Mouse (Mus musculus) forebrain, embryonic 13.5 days (tissue): ENCODE measurements at regions not wholly inside any gene's neighbourhood (a gene's known extent, or its start where the extent isn't known, plus 50 kb on each side); places are given as distances from the start of the nearest gene placed in this dataset.
A peak's percentile ranks its signal among the peaks of the same experiment; 100 is the strongest.

Experiments
- ATAC-seq: fragments of 200-750 bp; cut with Nextera tagmentation; 2 replicates; pipeline ENCODE4 v1.8.0; 2017
- H3K27ac ChIP-seq: fragments of 300-500 bp; sonication (generic); 2 replicates; pipeline ENCODE4 v1.5.1; 2015; ENCODE audit warnings: inconsistent platforms, mild to moderate bottlenecking, moderate library complexity
- H3K27me3 ChIP-seq: fragments of 300-500 bp; sonication (generic); 2 replicates; pipeline ENCODE4 v1.6.1; 2015; ENCODE audit warnings: mild to moderate bottlenecking, inconsistent platforms
- H3K36me3 ChIP-seq: fragments of 300-500 bp; sonication (generic); 2 replicates; pipeline ENCODE4 v1.6.1; 2015; ENCODE audit warnings: mild to moderate bottlenecking, inconsistent platforms; ENCODE audit not compliant: poor library complexity, severe bottlenecking
- H3K4me1 ChIP-seq: fragments of 300-500 bp; sonication (generic); 2 replicates; pipeline ENCODE4 v1.6.1; 2015; ENCODE audit warnings: inconsistent platforms
- H3K4me2 ChIP-seq: fragments of 300-500 bp; sonication (generic); 2 replicates; pipeline ENCODE4 v1.6.1; 2015; ENCODE audit warnings: inconsistent platforms, mild to moderate bottlenecking, moderate library complexity
- H3K4me3 ChIP-seq: fragments of 300-500 bp; sonication (generic); 2 replicates; pipeline ENCODE4 v1.5.1; 2015; ENCODE audit warnings: mild to moderate bottlenecking, inconsistent platforms
- H3K9ac ChIP-seq: fragments of 300-500 bp; sonication (generic); 2 replicates; pipeline ENCODE4 v1.6.1; 2015; ENCODE audit warnings: mild to moderate bottlenecking, inconsistent platforms
- H3K9me3 ChIP-seq: fragments of 300-500 bp; sonication (generic); replicated peaks from 2 replicates; pipeline ENCODE4 v1.6.1; 2016; ENCODE audit warnings: inconsistent platforms
- WGBS: fragments of 180-500 bp; shearing (Covaris S2); methylation state at CpG from one replicate; pipeline ENCODE4 v1.1.7; 2015; 5-methylcytosine and 5-hydroxymethylcytosine counted together

DNA sequence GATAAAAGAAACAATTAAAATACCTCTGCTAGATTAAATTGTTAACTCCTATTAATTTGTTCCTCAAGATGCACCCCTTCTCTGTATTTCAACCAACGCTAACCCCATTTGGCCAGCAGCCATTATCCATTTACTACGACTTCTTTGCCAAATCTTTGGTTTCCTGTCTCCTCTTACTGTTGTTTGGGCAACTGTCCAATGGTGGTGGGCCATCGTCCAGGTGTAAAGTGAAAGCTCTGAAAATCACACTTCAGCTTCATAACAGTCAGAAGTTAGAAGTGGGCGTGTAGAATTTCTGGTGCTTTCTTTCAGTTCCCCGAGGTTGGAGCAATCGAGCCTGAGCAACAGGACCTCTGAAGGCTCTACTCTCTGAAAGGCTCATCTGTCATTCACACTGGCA is 66.8 kb upstream of the Zbtb20 start:
- no peaks in the 10 kb centered on the region for H3K4me1 ChIP-seq
- no peaks in the 10 kb centered on the region for H3K36me3 ChIP-seq
- no peak overlapping the region for H3K4me3 ChIP-seq
- no peak for ATAC-seq
- no peak overlapping the region for H3K27ac ChIP-seq
- no peak overlapping the region for H3K4me2 ChIP-seq
- 73% methylated on average over 6 of the region's 6 CpGs for whole genome bisulfite sequencing
- H3K27me3 ChIP-seq = no peaks in the 10 kb centered on the region
- H3K9me3 ChIP-seq = no peaks in the 10 kb centered on the region
- no peak overlapping the region for H3K9ac ChIP-seq

GRCm38 (mm10) chr16:42807536-42807935 is 68.1 kb upstream of the Zbtb20 start:
- H3K4me1 ChIP-seq = no peaks in the 10 kb centered on the region
- no peak overlapping the region for H3K27ac ChIP-seq
- H3K9ac ChIP-seq = no peak overlapping the region
- no peak overlapping the region for H3K4me2 ChIP-seq
- no peaks in the 10 kb centered on the region for H3K9me3 ChIP-seq
- H3K27me3 ChIP-seq = no peaks in the 10 kb centered on the region
- H3K4me3 ChIP-seq = no peak overlapping the region
- no peaks in the 10 kb centered on the region for H3K36me3 ChIP-seq
- ATAC-seq = no peak
- WGBS = 86% methylated on average over 2 of the region's 2 CpGs

DNA sequence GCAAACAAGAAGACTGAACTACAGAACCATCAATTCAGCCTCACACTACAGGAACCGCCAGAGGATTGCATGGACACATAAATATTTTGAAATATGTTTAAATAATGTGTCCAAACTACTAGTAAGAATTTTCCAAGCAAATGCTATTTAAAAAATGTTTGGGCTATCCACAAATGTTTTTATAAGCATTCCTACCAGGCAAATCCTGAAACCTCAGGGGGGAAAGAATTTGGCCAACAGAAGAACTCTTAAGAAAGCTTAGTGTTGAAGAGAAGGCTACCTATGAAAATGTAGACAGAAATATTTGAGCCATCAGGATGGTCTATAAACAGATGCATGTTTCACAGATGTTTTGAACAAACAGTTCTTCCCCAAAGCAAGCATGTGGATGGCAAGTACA is 72.1 kb upstream of the Zbtb20 start:
- Histone ChIP-seq H3K4me3 (no peak overlapping the region), H3K9ac (no peak overlapping the region), H3K27ac (no peak overlapping the region), H3K4me1 (no peaks in the 10 kb centered on the region), H3K36me3 (no peaks in the 10 kb centered on the region), H3K9me3 (0 out of 2 replicates have a peak, but pooled peaks cover 7% of the 10 kb centered on the region), H3K27me3 (no peaks in the 10 kb centered on the region), H3K4me2 (no peak overlapping the region)
- ATAC-seq = no peak
- 48% methylated on average over 1 of the region's 1 CpGs for WGBS

DNA sequence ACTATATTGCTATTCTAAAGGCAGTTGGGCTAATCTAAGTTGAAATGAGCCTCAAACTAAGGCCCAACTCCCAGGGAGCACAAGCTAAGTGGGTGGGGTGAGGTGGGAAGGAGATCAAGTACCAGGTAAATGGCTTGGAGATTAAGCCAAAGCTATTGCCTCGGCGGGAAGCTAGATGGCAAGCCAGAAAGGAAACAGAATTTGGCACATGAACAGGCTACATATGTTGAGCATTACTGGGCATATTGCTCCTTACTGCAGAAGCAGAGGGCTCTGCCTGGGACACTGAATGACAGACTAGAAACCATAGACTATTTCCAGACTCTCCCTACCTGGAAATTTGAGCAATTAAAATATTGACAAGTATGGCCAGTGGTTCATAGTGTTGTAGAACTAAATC is 83.1 kb upstream of the Zbtb20 start:
- no peak for ATAC-seq
- H3K4me2 ChIP-seq = no peak overlapping the region
- H3K4me1 ChIP-seq = no peaks in the 10 kb centered on the region
- no peak overlapping the region for H3K27ac ChIP-seq
- no peak overlapping the region for H3K4me3 ChIP-seq
- H3K27me3 ChIP-seq = no peaks in the 10 kb centered on the region
- no peaks in the 10 kb centered on the region for H3K36me3 ChIP-seq
- no peaks in the 10 kb centered on the region for H3K9me3 ChIP-seq
- WGBS = 75% methylated on average over 2 of the region's 2 CpGs
- no peak overlapping the region for H3K9ac ChIP-seq

DNA sequence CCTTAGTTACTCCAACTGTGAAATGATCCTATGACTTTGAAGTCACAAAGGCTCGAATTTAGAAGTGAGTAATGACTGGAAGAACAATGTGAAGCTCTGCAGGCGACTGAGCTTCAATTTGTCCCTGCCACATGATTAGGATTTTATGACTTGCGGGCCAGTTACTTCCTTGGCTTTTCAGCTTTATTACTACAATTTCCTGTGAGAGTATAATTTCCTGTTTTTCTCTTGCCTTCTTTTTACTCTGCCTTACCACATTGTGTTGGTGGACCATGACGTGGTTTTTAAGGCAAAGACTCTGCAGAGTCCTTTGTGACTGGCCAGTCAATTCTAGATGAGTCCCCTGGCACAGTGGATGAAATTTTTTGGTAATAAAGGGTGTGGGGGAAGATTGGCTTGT is 91.0 kb upstream of the Zbtb20 start:
- H3K9me3 ChIP-seq = no peaks in the 10 kb centered on the region
- no peak overlapping the region for H3K4me3 ChIP-seq
- no peaks in the 10 kb centered on the region for H3K36me3 ChIP-seq
- no peaks in the 10 kb centered on the region for H3K27me3 ChIP-seq
- no peak for ATAC-seq
- H3K4me1 ChIP-seq = peaks cover 16% of the 10 kb centered on the region
- H3K4me2 ChIP-seq = no peak overlapping the region
- 23% methylated on average over 4 of the region's 4 CpGs for WGBS
- no peak overlapping the region for H3K27ac ChIP-seq
- H3K9ac ChIP-seq = no peak overlapping the region

DNA sequence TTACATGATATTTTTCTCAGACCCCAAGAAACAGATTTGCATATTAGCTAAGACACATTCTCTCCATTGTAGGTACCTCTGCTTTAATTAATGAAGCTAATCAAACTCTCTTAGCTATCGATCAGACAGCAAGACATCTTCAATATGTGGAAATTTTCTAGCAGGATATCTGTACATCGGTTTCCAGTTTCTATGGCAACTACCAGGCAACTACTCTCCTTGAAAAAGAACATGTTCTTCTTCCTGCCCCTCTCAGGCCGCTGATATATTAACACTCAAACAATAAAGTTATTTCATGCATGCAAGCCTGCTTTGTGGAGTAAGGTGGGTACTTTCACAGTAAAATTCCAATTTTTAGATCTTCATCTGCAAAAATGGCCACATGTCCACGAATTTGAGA is 91.7 kb upstream of the Zbtb20 start:
- Histone ChIP-seq H3K4me3 (no peak overlapping the region), H3K27me3 (no peaks in the 10 kb centered on the region), H3K9me3 (no peaks in the 10 kb centered on the region), H3K36me3 (no peaks in the 10 kb centered on the region), H3K9ac (no peak overlapping the region), H3K27ac (no peak overlapping the region), H3K4me2 (no peak overlapping the region), H3K4me1 (peaks cover 16% of the 10 kb centered on the region)
- ATAC-seq = no peak
- WGBS = 55% methylated on average over 4 of the region's 4 CpGs

DNA sequence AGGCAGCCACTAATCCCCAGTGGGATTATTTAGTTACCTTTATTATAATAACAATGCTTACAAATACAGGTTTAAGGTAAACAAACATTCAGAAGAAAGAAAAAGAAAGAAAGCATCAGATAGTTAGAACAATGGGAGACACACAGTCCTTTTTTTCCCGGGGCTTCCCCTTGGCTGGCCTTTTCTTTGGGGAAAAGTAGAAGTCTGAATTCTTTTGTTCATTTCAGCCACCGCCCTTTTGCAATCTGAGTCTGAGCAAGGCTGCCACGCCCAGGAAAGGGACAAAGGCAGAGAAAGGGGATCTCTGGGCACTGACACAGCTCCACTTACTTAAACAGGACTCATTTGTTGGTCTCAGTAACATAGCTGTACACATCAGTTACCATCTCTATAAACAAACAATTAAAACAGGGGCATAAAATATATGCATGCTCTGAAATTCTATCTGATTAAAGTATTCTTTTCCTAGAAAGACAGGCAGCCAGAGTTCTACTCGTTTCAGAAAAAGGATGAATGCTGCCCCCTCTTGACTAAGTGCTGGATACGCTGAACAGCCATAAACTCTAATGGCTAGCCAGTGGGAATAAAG is 93.5 kb upstream of the Zbtb20 start:
- H3K4me1 ChIP-seq = peaks cover 16% of the 10 kb centered on the region
- H3K27ac ChIP-seq = peak overlapping the region; percentile 68
- 3% methylated on average over 5 of the region's 5 CpGs for WGBS
- peak; percentile 89 for ATAC-seq
- no peak overlapping the region for H3K4me3 ChIP-seq
- peak overlapping the region; percentile 41; the same call in 1 of the 2 replicates for H3K9ac ChIP-seq
- no peaks in the 10 kb centered on the region for H3K36me3 ChIP-seq
- peak overlapping the region; percentile 17 for H3K4me2 ChIP-seq
- no peaks in the 10 kb centered on the region for H3K9me3 ChIP-seq
- no peaks in the 10 kb centered on the region for H3K27me3 ChIP-seq

GRCm38 (mm10) chr16:42781096-42782071 is 94.3 kb upstream of the Zbtb20 start:
- H3K36me3 ChIP-seq = no peaks in the 10 kb centered on the region
- peak overlapping the region; percentile 17; the same call in 1 of the 2 replicates for H3K4me2 ChIP-seq
- peak; percentile 68 for ATAC-seq
- peak overlapping the region; percentile 68 for H3K27ac ChIP-seq
- peaks cover 16% of the 10 kb centered on the region for H3K4me1 ChIP-seq
- H3K27me3 ChIP-seq = no peaks in the 10 kb centered on the region
- no peak overlapping the region for H3K4me3 ChIP-seq
- 11% methylated on average over 12 of the region's 12 CpGs for WGBS
- H3K9ac ChIP-seq = no peak overlapping the region
- no peaks in the 10 kb centered on the region for H3K9me3 ChIP-seq

- ATAC-seq = no peak
- Histone ChIP-seq H3K4me1 (peaks cover 16% of the 10 kb centered on the region), H3K27ac (no peak overlapping the region), H3K4me3 (no peak overlapping the region), H3K9me3 (no peaks in the 10 kb centered on the region), H3K9ac (no peak overlapping the region), H3K27me3 (no peaks in the 10 kb centered on the region), H3K4me2 (no peak overlapping the region), H3K36me3 (no peaks in the 10 kb centered on the region)
- WGBS = 92% methylated on average over 3 of the region's 3 CpGs
These were observed 95.7 kb upstream of the Zbtb20 start for GRCm38 (mm10) chr16:42779957-42780356.

DNA sequence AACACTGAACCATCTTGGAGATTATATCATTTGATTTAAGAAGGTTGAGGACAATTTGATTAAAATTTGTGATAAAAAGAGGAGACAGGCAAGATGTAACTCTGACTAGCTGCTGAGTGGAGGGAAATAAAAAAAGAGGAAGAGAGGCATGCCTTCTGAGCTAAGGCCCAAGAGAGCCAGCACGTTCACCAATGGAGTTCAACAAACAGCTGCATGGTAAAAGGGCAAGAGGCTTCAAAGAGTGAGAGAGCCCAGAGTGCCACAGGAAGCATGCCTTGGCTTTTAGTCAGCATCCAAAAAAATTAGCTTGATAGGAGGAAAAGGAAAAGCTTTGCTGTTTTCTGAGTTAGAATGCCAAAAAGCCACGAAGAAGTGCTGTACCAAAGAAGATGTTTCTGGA is 103.0 kb upstream of the Zbtb20 start:
- no peak overlapping the region for H3K4me2 ChIP-seq
- H3K27me3 ChIP-seq = no peaks in the 10 kb centered on the region
- no peak overlapping the region for H3K27ac ChIP-seq
- 87% methylated on average over 2 of the region's 2 CpGs for WGBS
- H3K36me3 ChIP-seq = no peaks in the 10 kb centered on the region
- no peaks in the 10 kb centered on the region for H3K4me1 ChIP-seq
- no peak for ATAC-seq
- no peak overlapping the region for H3K4me3 ChIP-seq
- H3K9me3 ChIP-seq = no peaks in the 10 kb centered on the region; the same call in 1 of the 2 replicates
- no peak overlapping the region for H3K9ac ChIP-seq

DNA sequence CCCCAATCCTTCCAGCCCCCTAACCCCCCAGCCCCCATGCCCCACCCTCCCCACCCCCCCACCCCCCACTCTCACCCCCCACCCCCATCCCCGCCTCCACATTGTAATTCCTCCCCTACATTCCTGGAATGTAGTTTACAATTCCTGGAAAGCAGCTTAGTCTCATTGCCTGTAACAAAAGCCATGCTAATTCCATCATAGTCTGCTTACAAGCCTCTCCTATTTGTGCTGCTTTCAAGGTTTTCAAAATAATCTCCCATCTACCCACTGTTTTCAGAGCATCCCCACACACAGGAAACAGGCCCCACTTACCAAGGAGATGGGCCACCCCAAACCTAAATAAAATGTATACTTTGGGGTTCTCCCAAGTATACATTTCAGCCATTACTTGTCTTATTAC is 105.5 kb upstream of the Zbtb20 start:
- Histone ChIP-seq H3K36me3 (no peaks in the 10 kb centered on the region), H3K4me1 (no peaks in the 10 kb centered on the region), H3K27ac (no peak overlapping the region), H3K27me3 (no peaks in the 10 kb centered on the region), H3K9me3 (no peaks in the 10 kb centered on the region; the same call in 1 of the 2 replicates), H3K9ac (no peak overlapping the region), H3K4me2 (no peak overlapping the region), H3K4me3 (no peak overlapping the region)
- 50% methylated on average over 1 of the region's 1 CpGs for WGBS
- no peak for ATAC-seq

DNA sequence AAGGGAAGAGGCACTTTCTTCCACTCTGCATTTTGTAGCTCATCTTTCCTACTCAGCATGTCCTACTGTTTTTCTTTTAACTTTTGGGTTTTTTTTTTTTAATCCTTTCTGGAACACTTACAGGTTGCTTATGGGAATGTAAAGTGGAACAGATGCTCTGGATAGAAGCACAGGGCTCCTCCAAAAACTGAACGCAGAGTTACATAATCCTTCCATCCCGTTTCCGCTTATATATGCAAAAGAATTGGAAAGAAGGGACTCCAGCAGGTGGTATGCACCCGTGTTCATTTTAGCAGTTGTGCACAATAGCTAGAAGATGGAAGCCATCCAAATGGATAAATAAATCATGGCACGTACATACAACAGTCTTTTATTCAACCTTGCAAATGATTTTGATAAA is 127.0 kb upstream of the Zbtb20 start:
- Histone ChIP-seq H3K9ac (no peak overlapping the region), H3K9me3 (no peaks in the 10 kb centered on the region), H3K27me3 (no peaks in the 10 kb centered on the region), H3K36me3 (no peaks in the 10 kb centered on the region), H3K27ac (no peak overlapping the region), H3K4me1 (0 out of 2 replicates have a peak, but pooled peaks cover 3% of the 10 kb centered on the region), H3K4me3 (no peak overlapping the region), H3K4me2 (no peak overlapping the region)
- WGBS = 71% methylated on average over 5 of the region's 5 CpGs
- no peak for ATAC-seq
